Mouse (Mus musculus): Measurements from ENCODE around the gene Jam3. TPM values are rescaled to one million over a fixed set of nuclear protein-coding genes. Genes with fewer than 3 reads are reported as not detected.

Jam3 gene
- total RNA-seq, 2 experiments from 2014 or later: not detected

DNA sequence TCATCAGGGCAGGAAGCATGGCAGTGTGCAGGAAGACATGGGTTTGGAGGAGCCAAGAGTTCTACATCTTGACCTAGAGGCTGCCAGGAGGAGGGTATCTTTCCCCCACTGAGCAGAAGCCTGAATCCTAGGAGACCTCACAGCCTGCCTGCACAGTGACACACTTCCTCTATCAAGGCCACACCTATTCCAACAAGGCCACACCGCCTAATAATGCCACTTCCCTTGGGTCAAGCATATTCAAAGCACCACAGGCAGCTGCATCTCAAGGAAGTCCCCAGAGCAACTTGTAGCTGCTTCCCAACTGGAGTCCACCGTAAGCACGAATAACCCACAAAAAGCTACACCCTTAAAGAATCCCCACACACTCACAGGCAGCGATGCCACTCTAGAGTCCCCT lies 33.1 kb downstream of the Jam3 start:
- ATAC-seq (ENCODE audit: poor library complexity, severe bottlenecking): no peak

- no peak for ATAC-seq (ENCODE audit: poor library complexity, severe bottlenecking)
Measured at GRCm38 (mm10) chr9:27121254-27121653, 34.0 kb downstream of the Jam3 start.

- ATAC-seq (ENCODE audit: poor library complexity, severe bottlenecking): no peak
Measured at GRCm38 (mm10) chr9:27111756-27112155, 43.5 kb downstream of the Jam3 start.

DNA sequence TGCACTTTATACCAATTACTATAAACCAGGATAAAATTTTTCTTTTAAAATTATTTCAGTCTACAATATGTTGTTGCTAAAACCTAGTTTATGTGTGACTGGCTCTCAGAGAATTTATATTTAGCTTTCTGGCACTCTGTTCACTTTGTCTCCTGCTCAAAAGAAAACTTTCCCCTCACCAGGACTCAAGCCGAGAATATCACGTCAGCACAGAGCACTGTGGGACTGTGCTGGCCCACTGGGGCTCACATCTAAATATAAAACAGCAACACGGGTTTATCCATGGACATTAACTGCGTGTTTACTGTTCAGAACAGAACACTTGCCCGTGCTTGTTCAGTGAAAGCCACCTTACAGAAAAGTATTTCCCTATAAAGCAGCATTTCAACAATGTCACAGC lies 44.5 kb downstream of the Jam3 start:
- ATAC-seq (ENCODE audit: poor library complexity, severe bottlenecking): no peak

DNA sequence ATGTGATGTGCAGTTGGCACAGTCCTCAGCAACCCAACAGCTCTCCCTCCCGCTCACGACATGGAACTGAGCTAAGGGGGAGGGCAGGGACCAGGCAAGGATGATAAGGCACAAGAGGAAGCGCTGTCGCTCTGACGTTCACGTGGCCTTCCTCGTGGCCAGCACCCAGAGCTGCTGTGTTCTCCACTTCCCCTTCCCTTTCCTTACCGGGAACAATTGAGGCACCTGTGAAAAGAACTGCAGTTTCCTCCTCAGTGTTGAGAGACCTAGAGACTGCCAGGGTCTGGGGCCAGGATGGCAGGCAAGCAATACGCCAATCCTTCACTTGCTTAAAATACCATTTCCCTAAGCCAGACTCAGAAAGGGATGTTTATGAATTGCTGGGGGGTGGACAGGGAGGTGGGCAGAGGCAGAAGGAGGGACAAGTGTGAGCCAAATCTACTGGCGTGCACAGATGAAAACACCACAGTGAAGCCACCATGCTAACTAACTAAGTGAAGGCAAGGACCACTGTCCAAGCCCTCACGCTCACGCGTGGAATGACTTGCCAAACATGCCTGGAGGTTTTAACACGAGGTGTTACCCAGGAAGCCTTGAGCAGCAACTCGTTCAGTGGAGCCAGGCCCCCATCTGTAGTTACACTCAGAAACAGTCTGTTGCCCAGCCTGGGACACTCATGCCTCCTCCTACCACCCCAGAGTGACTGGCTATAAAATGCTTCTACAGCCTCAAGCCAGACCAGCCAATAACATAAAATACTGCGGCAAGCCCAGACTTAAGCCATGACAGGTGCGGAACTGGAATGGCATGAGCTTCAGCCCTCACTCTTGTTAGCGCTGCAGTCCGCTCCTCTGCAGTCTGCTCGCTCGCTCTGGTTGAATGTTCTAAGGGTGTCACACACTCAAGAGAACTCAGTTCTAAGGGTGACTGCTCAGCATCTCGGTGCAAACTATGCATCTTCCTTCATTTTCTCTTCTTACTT lies 45.4 kb downstream of the Jam3 start:
- ATAC-seq (ENCODE audit: poor library complexity, severe bottlenecking): peak; percentile 94

DNA sequence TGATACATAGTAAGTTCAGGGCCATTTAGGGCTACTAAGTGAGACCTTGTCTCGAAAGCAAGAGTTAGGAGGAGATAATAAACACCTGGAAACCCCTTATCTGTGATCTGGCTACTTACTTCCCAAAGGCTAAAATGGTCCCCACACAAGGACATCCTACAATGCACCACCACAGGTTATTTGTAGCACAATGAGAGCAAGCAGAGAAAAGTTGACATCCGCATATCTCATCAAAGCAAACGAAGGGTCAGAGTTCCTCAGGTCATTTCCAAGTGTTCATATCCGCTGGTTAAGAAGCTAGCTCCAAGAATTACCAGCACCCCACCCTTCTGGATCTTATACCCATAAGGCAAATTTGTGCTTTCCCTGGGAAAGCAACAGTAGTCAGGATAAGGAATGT lies 46.8 kb downstream of the Jam3 start:
- ATAC-seq (ENCODE audit: poor library complexity, severe bottlenecking): no peak

- ATAC-seq (ENCODE audit: poor library complexity, severe bottlenecking): peak; percentile 63
Measured at GRCm38 (mm10) chr9:27106081-27106480, 49.1 kb downstream of the Jam3 start.

DNA sequence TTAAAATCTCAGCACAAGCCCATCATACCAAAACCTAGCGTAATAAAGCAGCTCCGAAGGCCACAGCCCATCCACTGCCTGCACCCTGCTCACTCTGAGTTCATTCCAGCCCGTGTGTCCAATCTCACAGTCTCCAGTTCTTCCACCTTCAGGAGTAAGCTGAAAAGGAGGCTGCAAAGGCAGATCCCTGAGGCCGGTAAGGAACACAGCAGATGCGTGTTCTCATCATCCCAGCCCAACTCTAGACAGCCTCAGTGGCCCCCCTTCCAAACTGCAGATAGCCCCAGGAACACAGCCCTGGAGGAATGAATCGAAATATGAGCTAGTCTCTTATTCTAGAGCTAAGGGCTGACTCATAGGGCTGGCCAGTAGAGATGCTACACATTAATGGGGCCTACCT lies 53.8 kb downstream of the Jam3 start:
- ATAC-seq (ENCODE audit: poor library complexity, severe bottlenecking): no peak

DNA sequence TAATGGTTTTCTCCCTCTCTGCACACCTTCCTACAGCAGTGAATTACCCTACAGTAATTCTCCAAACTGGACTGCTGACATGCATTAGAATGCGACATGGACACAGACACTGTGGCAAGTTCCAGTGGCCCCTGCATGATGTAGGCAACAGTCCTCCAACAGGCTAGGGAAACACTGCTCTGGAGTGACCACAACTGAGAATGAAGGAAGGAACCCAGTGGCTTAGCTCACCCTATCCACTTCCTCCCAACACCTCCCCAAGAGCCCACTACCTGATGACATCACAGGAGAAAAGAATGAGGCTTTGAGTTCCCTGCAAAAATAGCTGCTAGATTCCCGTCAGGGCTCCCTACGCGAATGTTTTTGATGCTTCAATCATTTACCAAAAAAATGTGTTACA lies 55.7 kb downstream of the Jam3 start:
- ATAC-seq (ENCODE audit: poor library complexity, severe bottlenecking): peak; percentile 77

- no peak for ATAC-seq (ENCODE audit: poor library complexity, severe bottlenecking)
Measured at GRCm38 (mm10) chr9:27098557-27098956, 56.7 kb downstream of the Jam3 start.

GRCm38 (mm10) chr9:27098092-27098491 lies 57.1 kb downstream of the Jam3 start:
- ATAC-seq (ENCODE audit: poor library complexity, severe bottlenecking): peak; percentile 38; the same call in 1 of the 2 replicates

- ATAC-seq (ENCODE audit: poor library complexity, severe bottlenecking): no peak
Measured at GRCm38 (mm10) chr9:27092916-27093315, 62.3 kb downstream of the Jam3 start.

DNA sequence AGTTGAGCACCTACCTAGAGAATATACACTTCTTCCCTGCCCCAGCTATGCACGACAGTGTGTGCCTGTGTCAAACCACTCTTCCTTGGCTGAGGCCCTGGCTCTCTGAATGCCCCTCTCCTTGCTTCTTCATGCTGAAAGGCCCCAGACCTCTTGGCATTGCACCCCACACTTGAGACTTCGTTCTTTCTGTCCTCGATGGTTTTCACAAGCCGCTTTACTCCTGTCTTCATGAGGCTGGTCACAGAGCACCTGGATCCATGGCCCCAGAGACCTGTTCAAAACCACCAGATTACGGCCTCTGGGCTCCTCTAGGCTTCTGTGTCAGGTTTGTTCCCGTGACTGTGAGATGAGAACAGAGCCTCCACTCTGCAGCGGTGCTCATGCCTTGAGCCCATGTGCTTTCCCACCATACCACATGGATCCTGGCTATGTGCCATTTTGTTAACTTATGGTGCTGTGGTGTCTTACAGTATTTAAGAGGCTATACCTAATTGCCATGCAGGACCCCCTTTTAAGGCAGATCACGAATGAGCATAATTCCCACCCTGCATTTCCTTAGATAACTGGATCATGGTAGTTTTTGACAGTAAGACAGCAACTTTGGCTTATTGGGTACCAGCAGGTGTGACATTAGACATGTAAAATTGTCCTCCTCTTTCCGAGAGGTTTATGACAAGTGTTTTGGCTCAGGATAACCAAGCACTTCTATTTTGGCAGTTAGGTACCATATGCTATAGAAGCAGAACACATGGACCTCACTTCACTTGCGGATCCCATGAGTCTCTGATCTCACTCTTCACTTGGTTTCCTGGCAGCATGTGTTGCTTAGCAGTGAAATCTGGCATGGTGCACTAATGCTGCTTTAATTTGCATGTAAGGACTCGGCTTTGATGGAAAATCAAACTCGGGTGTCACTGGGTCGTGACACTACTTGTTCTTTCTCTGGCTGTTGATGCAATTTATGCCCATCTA lies 64.1 kb downstream of the Jam3 start:
- no peak for ATAC-seq (ENCODE audit: poor library complexity, severe bottlenecking)

DNA sequence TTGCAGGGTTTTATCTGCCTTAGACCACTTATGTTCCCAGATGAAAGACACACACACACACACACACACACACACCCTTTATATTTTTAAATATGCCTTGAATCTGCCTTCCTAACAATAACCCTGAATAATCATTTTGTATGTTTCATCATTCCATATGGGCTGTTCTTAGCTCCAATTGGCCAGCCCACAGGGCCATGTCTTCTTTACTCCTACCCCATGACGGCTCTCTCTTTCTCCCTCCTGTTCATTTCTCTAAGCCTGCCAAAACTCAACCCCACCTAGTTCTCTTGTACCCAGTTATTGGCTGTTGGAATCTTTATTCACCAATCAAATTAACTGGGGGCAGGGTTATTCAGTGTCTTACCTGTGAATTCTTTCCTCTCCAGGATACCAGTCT lies 65.1 kb downstream of the Jam3 start:
- no peak for ATAC-seq (ENCODE audit: poor library complexity, severe bottlenecking)

- ATAC-seq (ENCODE audit: poor library complexity, severe bottlenecking): no peak
Measured at GRCm38 (mm10) chr9:27087402-27087801, 67.8 kb downstream of the Jam3 start.

GRCm38 (mm10) chr9:27086256-27086655 lies 69.0 kb downstream of the Jam3 start:
- ATAC-seq (ENCODE audit: poor library complexity, severe bottlenecking): no peak

DNA sequence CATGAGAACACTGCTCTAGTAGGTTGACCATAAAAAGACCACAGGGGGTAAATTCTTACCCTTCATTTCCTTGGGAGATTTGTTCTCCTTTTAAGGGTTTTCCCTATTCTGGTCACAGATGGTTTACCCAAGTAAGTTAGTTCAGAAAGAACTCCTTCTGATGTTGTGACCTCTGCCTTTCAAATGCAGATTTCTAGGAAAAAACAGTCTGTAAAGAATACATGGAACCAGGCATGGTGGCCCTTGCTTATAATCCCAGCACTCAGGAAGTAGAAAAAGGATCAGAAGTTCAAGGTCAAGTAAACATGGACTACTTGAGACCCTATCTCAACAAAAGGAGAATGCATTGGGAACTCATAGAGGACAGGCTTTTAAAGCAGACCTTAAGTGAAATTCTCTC lies 79.4 kb downstream of the Jam3 start:
- ATAC-seq (ENCODE audit: poor library complexity, severe bottlenecking): no peak

- ATAC-seq (ENCODE audit: poor library complexity, severe bottlenecking): no peak
Measured at GRCm38 (mm10) chr9:27074677-27075076, 80.5 kb downstream of the Jam3 start.

DNA sequence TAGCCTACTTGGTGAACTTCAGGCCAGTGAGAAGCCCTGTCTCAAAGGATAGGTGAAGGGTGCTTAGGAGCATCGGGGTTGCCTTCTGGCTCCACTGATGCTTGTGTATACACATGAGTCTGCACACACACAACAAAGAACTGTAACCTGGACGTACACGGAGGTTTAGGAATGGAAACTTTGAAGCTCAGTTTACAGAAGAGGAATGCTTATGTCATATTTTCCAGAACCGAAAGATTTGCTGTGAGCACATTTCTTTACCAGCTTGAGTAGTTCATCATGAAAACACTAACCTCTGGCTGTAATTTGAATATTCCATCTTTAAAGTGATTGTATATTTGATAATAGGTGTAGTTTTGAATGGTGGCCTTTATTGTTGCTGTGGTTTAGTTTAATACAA lies 84.3 kb downstream of the Jam3 start:
- no peak for ATAC-seq (ENCODE audit: poor library complexity, severe bottlenecking)

GRCm38 (mm10) chr9:27058341-27058740 lies 96.9 kb downstream of the Jam3 start:
- no peak for ATAC-seq (ENCODE audit: poor library complexity, severe bottlenecking)

GRCm38 (mm10) chr9:27049492-27049891 lies 105.7 kb downstream of the Jam3 start:
- ATAC-seq (ENCODE audit: poor library complexity, severe bottlenecking): no peak
